Mouse (Mus musculus) intestine, embryonic 14.5 days (tissue): ENCODE measurements around the gene Shank1. TPM values are rescaled to one million over a fixed set of nuclear protein-coding genes. Genes with fewer than 3 reads are reported as not detected.

Experiments used
- ATAC-seq: fragments of 200-750 bp; cut with Nextera tagmentation; replicated peaks from 2 replicates; pipeline ENCODE4 v1.8.0; 2017; ENCODE audit warnings: low read depth, moderate number of reproducible peaks, moderate TSS enrichment, moderate library complexity; ENCODE audit not compliant: low FRiP score, low TSS enrichment
- DNase-seq: peaks from one replicate; pipeline ENCODE4 v3.0.0-alpha.2; 2018; ENCODE audit warnings: low spot score
- H3K27ac ChIP-seq: fragments of 300-500 bp; sonication (generic); 2 replicates; pipeline ENCODE4 v1.5.1; 2014; ENCODE audit warnings: low read depth, mild to moderate bottlenecking, control low read depth
- H3K27me3 ChIP-seq: fragments of 300-500 bp; sonication (generic); replicated peaks from 2 replicates; pipeline ENCODE4 v1.6.1; 2014; ENCODE audit warnings: low read length, control low read depth; ENCODE audit not compliant: control insufficient read depth, insufficient read depth
- H3K36me3 ChIP-seq: fragments of 300-500 bp; sonication (generic); 2 replicates; pipeline ENCODE4 v1.6.1; 2014; ENCODE audit warnings: low read length, control low read depth; ENCODE audit not compliant: control insufficient read depth, insufficient read depth
- H3K4me1 ChIP-seq: fragments of 300-500 bp; sonication (generic); replicated peaks from 2 replicates; pipeline ENCODE4 v1.6.1; 2014; ENCODE audit warnings: low read length, control low read depth, mixed read lengths; ENCODE audit not compliant: control insufficient read depth, insufficient read depth
- H3K4me2 ChIP-seq: fragments of 300-500 bp; sonication (generic); 2 replicates; pipeline ENCODE4 v1.6.1; 2014; ENCODE audit warnings: low read length
- H3K4me3 ChIP-seq: fragments of 300-500 bp; sonication (generic); 2 replicates; pipeline ENCODE4 v1.5.1; 2014; ENCODE audit warnings: low read depth, low read length, control low read depth, mixed read lengths
- H3K9ac ChIP-seq: fragments of 300-500 bp; sonication (generic); 2 replicates; pipeline ENCODE4 v1.6.1; 2014; ENCODE audit warnings: mild to moderate bottlenecking, low read length
- H3K9me3 ChIP-seq: fragments of 300-500 bp; sonication (generic); 2 replicates; pipeline ENCODE4 v1.6.1; 2016; ENCODE audit warnings: low read length, control low read depth; ENCODE audit not compliant: control insufficient read depth
- WGBS: fragments of 180-500 bp; shearing (Covaris S2); extraction: QIAGEN DNeasy Blood & Tissue Kit; methylation state at CpG from one replicate; pipeline ENCODE4 v1.1.7; 2014; 5-methylcytosine and 5-hydroxymethylcytosine counted together
- polyA plus RNA-seq: library from polyadenylated mRNA; unstranded; fragments of >200 nt; fragmentation: Nextera tagmentation; extraction: Ambion mirVana; gene quantifications from 2 replicates; pipeline ENCODE4 v1.2.1, GENCODE M21; 2014

Shank1 gene
- polyA plus RNA-seq, 1 experiment from 2014 or later: 3.0 TPM

GRCm38 (mm10) chr7:44273446-44273845 lies 36.6 kb upstream of the Shank1 start:
- Histone ChIP-seq H3K9ac (no peak overlapping the region), H3K27ac (no peak overlapping the region), H3K9me3 (no peaks in the 10 kb centered on the region), H3K27me3 (no peaks in the 10 kb centered on the region; the same call in 1 of the 2 replicates), H3K4me3 (no peak overlapping the region), H3K36me3 (no peaks in the 10 kb centered on the region), H3K4me2 (no peak overlapping the region), H3K4me1 (no peaks in the 10 kb centered on the region)
- ATAC-seq: no peak
- DNase-seq: no peak
- WGBS: 79% methylated on average over 7 of the region's 7 CpGs

DNA sequence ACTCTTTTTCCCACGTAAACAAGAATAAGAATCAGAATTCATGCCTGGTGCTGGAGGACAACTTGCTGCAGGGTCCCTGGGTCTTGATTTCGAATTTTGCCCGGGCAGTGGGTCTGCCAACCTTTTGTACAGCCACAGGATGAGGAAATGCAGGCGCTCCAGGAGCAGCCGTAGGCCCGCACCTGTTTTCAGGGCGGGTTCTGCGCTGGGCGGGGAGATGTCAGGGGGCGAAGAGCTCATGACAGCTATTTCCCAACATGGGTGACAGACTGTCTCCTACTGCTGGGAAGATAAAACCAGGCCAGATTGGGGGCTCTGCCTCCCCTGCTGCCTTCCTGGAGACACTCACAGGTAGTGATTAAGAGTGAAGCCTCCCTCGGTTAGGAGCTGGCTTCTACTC lies 36.0 kb upstream of the Shank1 start:
- WGBS: 26% methylated on average over 11 of the region's 11 CpGs
- Histone ChIP-seq H3K36me3 (no peaks in the 10 kb centered on the region), H3K4me1 (no peaks in the 10 kb centered on the region), H3K4me2 (no peak overlapping the region), H3K4me3 (no peak overlapping the region), H3K9me3 (no peaks in the 10 kb centered on the region), H3K27ac (no peak overlapping the region), H3K27me3 (no peaks in the 10 kb centered on the region; the same call in 1 of the 2 replicates), H3K9ac (no peak overlapping the region)
- no peak for DNase-seq
- ATAC-seq: no peak

DNA sequence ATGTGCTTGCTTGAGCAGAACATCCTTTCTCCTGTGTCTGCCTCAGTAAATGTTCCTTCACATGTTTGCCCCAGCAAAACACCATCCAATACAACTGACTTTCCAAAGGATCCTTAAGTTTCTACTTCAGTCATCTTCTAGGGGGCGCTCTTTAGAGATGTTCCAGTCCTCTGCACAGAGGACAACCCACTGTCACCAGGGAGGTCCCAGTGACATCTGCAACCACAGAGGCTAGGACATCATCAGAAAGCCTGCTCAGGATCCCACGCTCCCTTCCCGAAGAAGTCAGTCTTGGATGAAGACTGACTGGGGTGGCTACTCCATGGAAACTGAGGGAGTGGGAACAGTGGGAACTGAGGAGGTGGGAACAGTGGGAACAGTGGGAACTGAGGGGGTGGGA lies 34.5 kb upstream of the Shank1 start:
- ATAC-seq: no peak
- Histone ChIP-seq H3K27ac (no peak overlapping the region), H3K27me3 (no peaks in the 10 kb centered on the region; the same call in 1 of the 2 replicates), H3K4me2 (no peak overlapping the region), H3K4me3 (no peak overlapping the region), H3K9me3 (no peaks in the 10 kb centered on the region), H3K9ac (no peak overlapping the region), H3K4me1 (no peaks in the 10 kb centered on the region), H3K36me3 (no peaks in the 10 kb centered on the region)
- DNase-seq: no peak
- WGBS: 75% methylated on average over 3 of the region's 3 CpGs

DNA sequence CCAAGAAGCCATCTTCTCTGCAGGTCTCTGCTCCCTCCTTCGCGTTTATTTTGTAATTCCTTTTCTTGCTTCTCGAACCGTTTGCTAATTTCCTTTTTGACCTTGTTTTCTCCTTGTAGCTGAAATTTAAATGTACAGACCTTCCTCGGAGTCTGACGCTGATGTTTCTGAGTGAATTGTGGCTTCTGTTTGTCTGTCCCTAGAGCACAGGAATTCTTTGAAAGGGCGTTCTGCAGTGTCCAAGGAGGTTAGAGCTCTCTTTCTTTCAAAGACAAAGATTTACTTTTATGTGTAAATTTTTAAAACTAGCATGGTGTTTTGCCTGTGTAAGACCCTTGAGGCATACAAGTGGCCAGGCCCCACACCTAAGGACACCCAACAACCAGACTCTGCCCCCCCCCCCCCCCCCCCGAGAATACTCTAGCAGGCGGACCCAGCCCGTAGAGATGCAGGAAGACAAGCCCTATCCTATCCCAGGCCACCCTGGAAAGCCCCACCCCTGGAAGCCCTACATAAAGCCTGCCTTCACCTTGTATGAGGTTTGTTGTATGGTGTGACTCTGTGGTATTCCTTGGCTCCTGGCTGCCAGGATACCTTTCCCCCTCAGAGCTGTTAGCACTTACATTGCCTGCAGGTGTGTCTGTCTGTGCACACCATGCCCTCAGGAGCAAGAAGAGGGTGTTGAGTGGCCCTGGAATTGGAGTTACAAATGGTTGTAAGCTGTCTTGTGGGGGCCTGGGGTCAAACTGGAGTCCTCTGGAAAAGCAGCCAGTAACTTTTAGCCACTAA lies 33.4 kb upstream of the Shank1 start:
- Histone ChIP-seq H3K4me1 (no peaks in the 10 kb centered on the region), H3K27me3 (no peaks in the 10 kb centered on the region; the same call in 1 of the 2 replicates), H3K4me3 (no peak overlapping the region), H3K36me3 (no peaks in the 10 kb centered on the region), H3K9ac (no peak overlapping the region), H3K9me3 (no peaks in the 10 kb centered on the region), H3K27ac (no peak overlapping the region), H3K4me2 (no peak overlapping the region)
- ATAC-seq (no peak), DNase-seq (no peak)
- 68% methylated on average over 10 of the region's 10 CpGs for WGBS

- no peak for ATAC-seq
- DNase-seq: no peak
- H3K27ac ChIP-seq: no peak overlapping the region
These were observed 32.8 kb upstream of the Shank1 start for GRCm38 (mm10) chr7:44277250-44277622.

DNA sequence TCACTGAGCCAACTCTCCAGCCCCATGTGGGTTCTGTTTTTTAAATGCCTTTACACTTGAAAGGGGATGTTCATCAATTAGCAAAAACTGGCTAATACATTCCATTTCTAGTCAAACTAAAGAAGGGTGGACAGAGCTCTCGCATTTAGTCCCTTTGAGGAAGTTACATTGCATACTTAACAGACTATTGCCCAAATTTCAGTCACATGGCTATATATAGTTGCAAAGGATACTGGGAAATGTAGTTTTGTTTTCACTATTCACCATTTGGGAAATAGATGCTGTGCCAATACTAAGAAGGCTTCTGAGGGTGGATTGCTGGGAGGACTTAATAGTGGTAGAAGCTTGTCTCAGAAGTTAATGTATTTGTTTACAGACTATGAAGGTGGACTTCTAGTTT lies 29.1 kb upstream of the Shank1 start:
- H3K27me3 ChIP-seq: no peaks in the 10 kb centered on the region
- no peak overlapping the region for H3K27ac ChIP-seq
- no peaks in the 10 kb centered on the region for H3K36me3 ChIP-seq
- ATAC-seq (no peak), DNase-seq (no peak)
- H3K4me2 ChIP-seq: no peak overlapping the region
- no peaks in the 10 kb centered on the region for H3K9me3 ChIP-seq
- whole genome bisulfite sequencing: 64% methylated on average over 1 of the region's 1 CpGs
- H3K9ac ChIP-seq: no peak overlapping the region
- H3K4me1 ChIP-seq: no peaks in the 10 kb centered on the region
- no peak overlapping the region for H3K4me3 ChIP-seq

More at GRCm38 (mm10) chr7:44277250-44277622, 32.8 kb upstream of the Shank1 start:
- Histone ChIP-seq H3K4me1 (no peaks in the 10 kb centered on the region), H3K9ac (no peak overlapping the region), H3K4me2 (no peak overlapping the region), H3K27me3 (no peaks in the 10 kb centered on the region; the same call in 1 of the 2 replicates), H3K9me3 (no peaks in the 10 kb centered on the region), H3K36me3 (no peaks in the 10 kb centered on the region), H3K4me3 (no peak overlapping the region)
- 45% methylated on average over 2 of the region's 2 CpGs for WGBS

- Histone ChIP-seq H3K4me3 (no peak overlapping the region), H3K4me2 (no peak overlapping the region), H3K27me3 (no peaks in the 10 kb centered on the region), H3K9ac (no peak overlapping the region), H3K36me3 (no peaks in the 10 kb centered on the region), H3K9me3 (no peaks in the 10 kb centered on the region), H3K4me1 (no peaks in the 10 kb centered on the region), H3K27ac (no peak overlapping the region)
- no peak for DNase-seq
- no peak for ATAC-seq
- 73% methylated on average over 7 of the region's 7 CpGs for whole genome bisulfite sequencing
These were observed 28.5 kb upstream of the Shank1 start for GRCm38 (mm10) chr7:44281586-44281985.

- Histone ChIP-seq H3K9me3 (no peaks in the 10 kb centered on the region), H3K4me1 (no peaks in the 10 kb centered on the region), H3K4me3 (no peak overlapping the region), H3K4me2 (no peak overlapping the region), H3K36me3 (no peaks in the 10 kb centered on the region), H3K27ac (no peak overlapping the region), H3K27me3 (no peaks in the 10 kb centered on the region), H3K9ac (no peak overlapping the region)
- DNase-seq (no peak), ATAC-seq (no peak)
- WGBS: 65% methylated on average over 7 of the region's 7 CpGs
These were observed 22.3 kb upstream of the Shank1 start for GRCm38 (mm10) chr7:44287760-44288159.

- no peak overlapping the region for H3K27ac ChIP-seq
- no peak overlapping the region for H3K4me2 ChIP-seq
- no peak overlapping the region for H3K9ac ChIP-seq
- no peaks in the 10 kb centered on the region for H3K9me3 ChIP-seq
- DNase-seq (no peak), ATAC-seq (no peak)
- no peaks in the 10 kb centered on the region for H3K4me1 ChIP-seq
- H3K27me3 ChIP-seq: no peaks in the 10 kb centered on the region
- 82% methylated on average over 4 of the region's 4 CpGs for WGBS
- H3K4me3 ChIP-seq: no peak overlapping the region
- H3K36me3 ChIP-seq: no peaks in the 10 kb centered on the region
These were observed 19.1 kb upstream of the Shank1 start for GRCm38 (mm10) chr7:44290986-44291385.
